Mouse (Mus musculus) splenic B cell, adult 2 months (primary cell): ENCODE measurements around the gene Dgki.

Experiments used
- DNase-seq: peaks from one replicate; pipeline ENCODE4 v3.0.0-alpha.2; 2011; ENCODE audit warnings: low read depth, low spot score
- H3K27me3 ChIP-seq: 2 replicates; pipeline ENCODE4 v1.6.1; 2012; ENCODE audit warnings: mild to moderate bottlenecking, low read length, moderate library complexity, mixed read lengths; ENCODE audit not compliant: control insufficient read depth, poor library complexity, insufficient read depth, severe bottlenecking
- H3K36me3 ChIP-seq: 2 replicates; pipeline ENCODE4 v1.6.1; 2012; ENCODE audit warnings: mild to moderate bottlenecking, low read length, moderate library complexity, mixed read lengths; ENCODE audit not compliant: control insufficient read depth, poor library complexity, insufficient read depth, severe bottlenecking

Gene Dgki

GRCm38 (mm10) chr6:37241434-37241833, 58.5 kb downstream of the Dgki start:
- no peak for DNase-seq
- H3K36me3 ChIP-seq: no peaks in the 10 kb centered on the region
- H3K27me3 ChIP-seq: no peaks in the 10 kb centered on the region

DNA sequence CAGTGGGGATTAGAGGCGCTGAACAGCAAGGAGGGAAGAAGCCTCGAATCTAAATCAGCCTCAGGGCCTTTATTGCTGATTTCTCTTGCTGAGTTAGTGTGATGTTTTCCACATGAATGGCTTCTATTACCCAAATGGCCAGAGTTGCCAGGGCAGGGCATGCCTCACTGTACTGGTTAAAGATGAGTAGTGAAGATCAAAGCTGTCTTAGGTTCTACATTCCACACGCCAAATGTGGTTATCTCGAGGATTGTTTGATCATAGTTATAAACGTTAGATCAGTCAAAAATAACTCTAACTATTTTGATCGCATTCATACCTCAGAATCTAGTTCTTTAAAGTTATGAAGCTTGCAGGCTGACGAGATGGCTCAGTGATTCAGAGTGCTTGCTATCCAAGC, 59.8 kb downstream of the Dgki start:
- Histone ChIP-seq H3K27me3 (no peaks in the 10 kb centered on the region), H3K36me3 (no peaks in the 10 kb centered on the region)
- no peak for DNase-seq

DNA sequence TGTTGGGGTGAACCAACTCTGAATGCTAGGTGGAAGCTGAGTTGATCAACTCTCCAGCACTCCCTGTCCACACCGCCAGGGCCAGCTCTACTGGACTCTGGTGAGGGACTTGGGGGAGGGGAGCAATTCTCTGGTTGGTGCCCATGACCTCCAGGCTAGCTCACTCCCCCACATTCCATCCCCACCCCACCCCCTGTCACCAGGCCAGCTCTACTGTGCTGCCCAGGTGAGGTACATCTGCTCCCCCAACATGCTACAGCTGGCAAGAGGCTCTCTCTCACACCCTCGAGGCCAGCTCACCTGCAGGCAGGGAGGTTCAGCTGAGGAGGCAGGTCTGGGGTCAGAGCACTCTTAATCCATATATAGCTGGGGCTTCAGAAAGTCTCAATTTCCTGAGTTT, 63.1 kb downstream of the Dgki start:
- no peak for DNase-seq
- no peaks in the 10 kb centered on the region for H3K36me3 ChIP-seq
- no peaks in the 10 kb centered on the region for H3K27me3 ChIP-seq

DNA sequence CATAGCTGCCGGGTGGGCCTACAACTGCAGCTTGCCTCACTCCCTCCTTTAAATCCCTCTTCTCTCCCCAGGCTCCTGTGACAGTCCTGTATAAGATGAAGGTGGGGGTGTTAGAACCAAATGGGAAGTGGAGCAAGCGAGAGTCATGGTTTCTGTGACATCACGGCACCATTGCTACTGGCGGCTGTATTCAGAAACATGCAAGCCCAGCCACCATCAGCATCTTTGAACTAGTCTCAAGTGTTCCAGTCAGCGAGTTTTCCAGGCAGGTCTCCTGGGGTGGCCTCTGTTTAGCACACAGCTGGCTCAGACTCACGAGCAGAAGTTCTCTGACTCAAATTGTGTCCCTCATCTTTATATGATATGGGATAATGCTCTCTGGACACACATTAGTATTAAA, 68.8 kb downstream of the Dgki start:
- no peak for DNase-seq
- no peaks in the 10 kb centered on the region for H3K36me3 ChIP-seq
- no peaks in the 10 kb centered on the region for H3K27me3 ChIP-seq

DNA sequence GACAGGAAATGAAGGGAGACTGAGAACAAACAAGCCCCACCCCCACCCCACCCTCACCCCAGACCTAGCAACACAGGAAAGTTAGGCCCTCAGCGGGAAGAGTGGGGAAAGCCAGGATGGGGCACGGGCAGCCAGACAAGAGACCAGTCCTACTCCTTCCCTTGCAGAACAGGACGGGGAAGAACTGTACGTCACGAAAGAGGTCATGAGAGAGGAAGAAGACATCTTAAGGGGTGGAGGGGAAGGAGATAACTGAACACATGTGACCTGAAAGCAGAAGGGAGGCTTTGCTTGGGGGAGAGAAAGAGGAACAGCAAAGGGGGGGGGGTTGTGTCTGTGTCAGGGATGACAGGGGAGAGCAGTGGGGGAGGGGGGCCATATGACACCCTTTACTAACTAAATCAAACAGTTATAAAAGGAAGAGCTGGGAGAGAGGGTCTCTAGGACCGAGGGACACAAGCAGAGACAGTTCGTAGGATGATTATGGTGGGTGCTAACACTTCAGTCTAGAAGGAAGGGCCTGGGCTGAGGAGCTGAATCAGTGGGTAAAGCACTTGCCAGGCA, 77.0 kb downstream of the Dgki start:
- Histone ChIP-seq H3K36me3 (no peaks in the 10 kb centered on the region), H3K27me3 (no peaks in the 10 kb centered on the region)
- DNase-seq: peak; percentile 32

DNA sequence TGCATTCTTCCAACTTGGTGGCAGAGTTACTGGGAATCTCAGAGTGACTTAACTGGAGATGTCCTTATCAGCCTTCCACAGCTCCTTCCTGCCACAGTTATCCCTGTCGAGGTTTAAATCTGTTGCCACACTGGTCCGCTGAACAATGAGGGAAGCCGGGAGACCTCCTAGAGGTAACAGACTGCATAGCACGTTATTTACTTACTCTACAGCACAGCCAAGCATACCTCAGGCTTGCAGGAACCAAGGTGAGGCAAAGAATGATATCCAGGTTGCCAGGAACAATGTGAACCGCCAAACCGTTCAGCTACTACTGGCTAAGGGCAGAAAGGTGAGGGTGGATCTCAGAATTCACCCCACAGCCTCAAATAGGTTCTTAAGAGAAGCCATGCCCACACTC, 78.0 kb downstream of the Dgki start:
- DNase-seq: no peak

GRCm38 (mm10) chr6:37219110-37219509, 80.9 kb downstream of the Dgki start:
- H3K27me3 ChIP-seq: no peaks in the 10 kb centered on the region
- no peak for DNase-seq
- no peaks in the 10 kb centered on the region for H3K36me3 ChIP-seq

More for the DNA sequence above, 78.0 kb downstream of the Dgki start:
- Histone ChIP-seq H3K27me3 (no peaks in the 10 kb centered on the region), H3K36me3 (no peaks in the 10 kb centered on the region)

GRCm38 (mm10) chr6:37216342-37216763, 83.6 kb downstream of the Dgki start:
- no peaks in the 10 kb centered on the region for H3K27me3 ChIP-seq
- no peaks in the 10 kb centered on the region for H3K36me3 ChIP-seq
- DNase-seq: no peak

GRCm38 (mm10) chr6:37215655-37216054, 84.3 kb downstream of the Dgki start:
- no peaks in the 10 kb centered on the region for H3K36me3 ChIP-seq
- DNase-seq: no peak
- H3K27me3 ChIP-seq: no peaks in the 10 kb centered on the region

DNA sequence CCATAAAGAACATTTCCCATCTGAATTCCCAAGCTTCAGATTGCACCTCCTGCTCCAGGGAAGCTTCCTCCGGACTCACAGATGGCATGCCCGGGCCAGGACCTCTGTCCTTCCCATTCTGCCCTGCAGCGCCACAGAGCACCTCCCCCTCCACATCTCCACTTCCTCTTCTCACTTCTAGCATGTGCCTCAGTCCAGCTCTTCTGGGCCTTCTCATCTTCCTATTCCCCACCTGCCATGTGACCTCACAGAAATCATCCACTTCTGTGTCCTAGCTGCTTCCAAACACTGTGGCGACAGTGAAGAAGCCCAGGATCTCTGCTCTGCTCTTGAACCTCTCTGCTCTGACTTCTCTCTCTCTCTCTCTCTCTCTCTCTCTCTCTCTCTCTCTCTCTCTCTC, 87.1 kb downstream of the Dgki start:
- H3K27me3 ChIP-seq: no peaks in the 10 kb centered on the region
- no peaks in the 10 kb centered on the region for H3K36me3 ChIP-seq
- DNase-seq: no peak

DNA sequence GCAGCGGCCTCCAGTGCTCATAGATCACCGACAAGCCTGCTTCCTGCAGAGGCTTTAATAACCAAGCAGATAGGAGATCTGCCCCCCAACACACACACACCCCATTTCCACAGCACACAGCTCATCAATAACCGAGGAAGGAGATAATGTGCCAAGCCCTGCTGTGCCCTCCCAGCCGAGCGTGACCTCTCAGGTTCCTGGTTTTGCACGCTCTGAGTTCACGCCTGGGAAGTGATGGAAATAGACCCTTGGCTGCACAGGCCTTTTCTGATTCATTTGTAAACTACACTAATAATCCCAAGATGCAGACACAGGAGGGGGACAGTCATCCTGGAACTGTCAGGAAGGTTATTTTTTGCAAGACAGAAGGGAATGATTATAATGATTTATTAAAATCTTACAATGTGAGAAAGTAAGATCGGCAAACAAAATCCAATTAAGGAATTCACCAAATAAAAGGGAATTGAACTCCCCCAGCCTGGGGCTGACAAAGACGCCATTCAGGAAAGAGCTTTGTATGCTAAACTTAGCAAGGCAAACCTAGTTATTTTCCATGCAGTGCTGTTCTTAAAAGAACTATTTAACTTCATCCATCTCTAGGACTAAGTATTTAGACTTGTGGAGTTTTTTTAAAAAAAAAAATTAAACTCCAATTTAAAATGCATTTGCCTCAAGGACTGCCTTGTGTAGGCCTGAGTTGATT, 88.3 kb downstream of the Dgki start:
- H3K27me3 ChIP-seq: no peaks in the 10 kb centered on the region

DNA sequence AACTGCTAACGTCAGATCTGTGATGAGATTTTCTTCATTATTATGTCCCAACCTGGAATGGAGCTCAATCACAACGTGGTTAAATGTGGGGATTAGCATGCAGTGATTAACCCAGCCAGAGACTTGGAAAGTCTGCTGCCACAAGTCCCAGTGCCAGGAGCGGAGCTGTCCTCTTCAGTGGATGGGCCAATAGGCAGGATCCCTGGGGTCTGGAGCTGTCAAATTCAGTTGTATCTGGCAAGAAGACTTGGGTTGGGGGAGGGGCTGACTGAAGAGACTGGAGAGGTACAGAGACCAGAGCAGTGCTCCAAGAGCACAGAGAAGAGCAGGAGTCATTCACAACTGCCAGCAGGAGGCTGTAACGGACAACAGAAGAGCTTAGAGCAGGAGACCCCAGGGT, 97.1 kb downstream of the Dgki start:
- no peak for DNase-seq
- H3K27me3 ChIP-seq: no peaks in the 10 kb centered on the region
- no peaks in the 10 kb centered on the region for H3K36me3 ChIP-seq

More for the DNA sequence above, 88.3 kb downstream of the Dgki start:
- H3K36me3 ChIP-seq: no peaks in the 10 kb centered on the region
- DNase-seq: no peak

- DNase-seq: no peak
- H3K27me3 ChIP-seq: no peaks in the 10 kb centered on the region
Measured at GRCm38 (mm10) chr6:37200840-37201239, 99.1 kb downstream of the Dgki start.

GRCm38 (mm10) chr6:37199502-37199901, 100.5 kb downstream of the Dgki start:
- no peak for DNase-seq
- no peaks in the 10 kb centered on the region for H3K27me3 ChIP-seq
- H3K36me3 ChIP-seq: no peaks in the 10 kb centered on the region

More at GRCm38 (mm10) chr6:37200840-37201239, 99.1 kb downstream of the Dgki start:
- H3K36me3 ChIP-seq: no peaks in the 10 kb centered on the region

GRCm38 (mm10) chr6:37197745-37198144, 102.2 kb downstream of the Dgki start:
- DNase-seq: no peak
- Histone ChIP-seq H3K36me3 (no peaks in the 10 kb centered on the region), H3K27me3 (no peaks in the 10 kb centered on the region)

DNA sequence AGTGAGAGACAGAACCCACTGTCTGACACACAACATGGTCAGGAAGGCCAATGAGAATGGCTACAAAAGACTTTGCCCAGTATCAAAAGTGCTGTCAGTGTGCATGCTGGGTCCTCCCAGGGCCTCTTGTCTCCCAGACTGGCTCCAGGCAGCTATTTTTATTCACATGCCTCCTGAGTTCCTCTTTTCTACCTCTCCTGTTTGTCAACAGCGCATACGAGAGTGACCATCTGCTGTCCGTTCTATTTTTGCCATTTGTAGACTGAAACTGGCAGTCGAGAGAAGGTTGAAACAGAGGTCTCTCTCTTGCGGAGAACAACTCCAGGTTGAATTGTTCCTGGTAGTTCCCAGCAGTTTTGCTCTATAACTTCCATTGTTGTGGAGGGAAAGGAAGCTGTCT, 103.1 kb downstream of the Dgki start:
- no peaks in the 10 kb centered on the region for H3K27me3 ChIP-seq
- no peak for DNase-seq
- H3K36me3 ChIP-seq: no peaks in the 10 kb centered on the region
